ENCODE assay signal across 10 mouse cellular contexts in the genomic region with DNA sequence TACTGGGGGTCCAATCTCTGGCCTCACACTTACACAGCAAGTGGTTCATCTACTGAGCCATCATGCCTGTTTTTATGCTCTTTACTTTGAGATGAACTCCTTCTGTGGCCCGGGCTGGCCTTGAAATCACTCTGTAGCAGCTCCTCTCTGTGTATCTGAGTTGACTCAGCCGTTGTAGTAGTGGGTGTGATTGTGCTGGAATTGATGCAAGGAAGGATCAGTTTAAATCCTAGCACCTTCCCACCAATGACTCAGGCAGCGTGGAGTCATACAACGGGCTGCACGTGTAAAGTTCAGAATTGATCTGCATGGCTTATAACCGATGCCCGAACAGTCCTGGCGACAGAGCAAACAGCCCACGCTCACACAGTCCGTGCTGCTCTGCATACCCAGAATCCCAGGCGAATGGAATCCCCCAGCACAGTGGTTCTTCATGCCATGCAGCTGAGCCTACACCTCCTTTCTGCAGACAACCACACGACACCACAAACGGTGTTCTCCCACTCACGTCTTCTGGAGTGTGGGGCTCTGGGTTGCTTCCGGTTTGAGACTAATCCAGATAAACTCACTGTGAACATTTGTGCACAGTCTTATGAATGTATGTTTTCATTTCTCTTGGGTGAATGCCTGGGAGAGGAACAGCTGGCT.
A peak's percentile ranks its signal among the peaks of the same experiment; 100 is the strongest.
DNase-seq lines count a peak whose midpoint lies in the region.
"Had no signal": no experiment of that assay in that cellular context is flagged by ENCODE, and none has a peak within 500 bp of the region (broad histone marks: within the 10 kb centered on the region; RNA-seq: fewer than 3 reads in every experiment).

No protein-coding gene starts in this region.

- DNase-seq in left cerebral cortex, adult 11 months (ENCODE audit: low spot score), result peak; percentile 29
- DNase-seq in left cerebral cortex, postnatal 4 days, result no peak
- peak; percentile 8 to 29 for DNase-seq in frontal cortex, postnatal 14 days (ENCODE audit: low spot score in 2 of 2)
- peak; percentile 31 to 50 for DNase-seq in layer of hippocampus, postnatal 14 days (ENCODE audit: low spot score in 2 of 2)
- peak; percentile 61 to 64 for DNase-seq in right cerebral cortex, postnatal 36 days (ENCODE audit: low spot score in 2 of 2)
- DNase-seq in spleen, adult 18-20 months, result no peak
- no peak for DNase-seq in spleen, postnatal 36 days (ENCODE audit: low spot score in 2 of 2)
- DNase-seq in heart, adult 18-20 months, result no peak
- DNase-seq: adrenal gland, postnatal 25 days; cerebellum, adult 18-20 months had no signal

- intact Hi-C loops in left cerebral cortex, postnatal 4 days (cut with DNase I), result no loop called here

Comparison
In these comparisons a context has a peak if more than half of its experiments do, and no peak if none do; other contexts are left out.
1. DNase-seq: peak in left cerebral cortex, adult 11 months (single experiment), frontal cortex, postnatal 14 days (2 of 2), layer of hippocampus, postnatal 14 days (2 of 2) and right cerebral cortex, postnatal 36 days (2 of 2); none in left cerebral cortex, postnatal 4 days (single experiment), spleen, adult 18-20 months (0 of 2), spleen, postnatal 36 days (0 of 2) and heart, adult 18-20 months (0 of 2).